Mouse (Mus musculus) brain, embryonic 14.5 days (tissue): Measurements from ENCODE around the gene Zfp787.
"Not testable (repeated sequence)": the region's sequence is repeated elsewhere in the genome, so short reads cannot be mapped to it uniquely, and the experiment has no call there.

ENCODE experiments used
- CTCF ChIP-seq: fragments of 200-500 bp; IDR thresholded peaks from 2 replicates; pipeline ENCODE4 v1.5.1; 2012; ENCODE audit warnings: inconsistent platforms, mild to moderate bottlenecking, moderate library complexity, borderline replicate concordance; ENCODE audit not compliant: insufficient read depth, insufficient read length; ENCODE audit errors: extremely low read depth
- POLR2A ChIP-seq: fragments of 200-500 bp; IDR thresholded peaks from 2 replicates; pipeline ENCODE4 v1.6.1; 2012; ENCODE audit warnings: mild to moderate bottlenecking, inconsistent platforms, borderline replicate concordance; ENCODE audit not compliant: poor library complexity, insufficient read depth, insufficient read length, severe bottlenecking; ENCODE audit errors: extremely low read depth

DNA sequence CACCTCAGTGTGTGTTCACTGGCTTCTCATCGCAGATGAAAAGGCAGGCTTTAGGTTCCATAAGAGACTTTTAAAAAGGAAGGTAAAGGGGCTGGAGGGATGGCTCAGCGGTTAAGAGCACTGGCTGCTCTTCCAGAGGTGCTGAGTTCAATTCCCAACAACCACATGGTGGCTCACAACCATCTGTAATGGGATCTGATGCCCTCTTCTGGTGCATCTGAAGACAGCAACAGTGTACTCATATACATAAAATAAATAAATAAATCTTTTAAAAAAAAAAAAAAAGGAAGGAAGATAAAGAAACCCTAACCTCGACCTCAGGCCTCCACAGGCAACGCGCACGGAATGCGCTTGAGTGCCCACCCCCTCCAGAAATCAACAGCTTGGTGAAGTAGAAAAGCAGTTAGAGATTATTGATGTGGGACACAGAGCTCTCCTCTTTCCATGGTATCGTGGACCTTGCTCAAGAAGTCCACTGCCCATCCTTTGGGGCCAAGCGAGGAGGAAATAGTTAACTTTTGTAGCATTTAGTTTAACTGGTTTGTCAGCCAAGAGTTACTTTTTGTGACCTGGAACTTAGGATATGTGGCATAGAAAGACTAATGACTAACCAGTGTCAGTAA, 18.7 kb upstream of the Zfp787 start:
- TF ChIP-seq POLR2A, CTCF: not testable (repeated sequence)
